In the genomic region with DNA sequence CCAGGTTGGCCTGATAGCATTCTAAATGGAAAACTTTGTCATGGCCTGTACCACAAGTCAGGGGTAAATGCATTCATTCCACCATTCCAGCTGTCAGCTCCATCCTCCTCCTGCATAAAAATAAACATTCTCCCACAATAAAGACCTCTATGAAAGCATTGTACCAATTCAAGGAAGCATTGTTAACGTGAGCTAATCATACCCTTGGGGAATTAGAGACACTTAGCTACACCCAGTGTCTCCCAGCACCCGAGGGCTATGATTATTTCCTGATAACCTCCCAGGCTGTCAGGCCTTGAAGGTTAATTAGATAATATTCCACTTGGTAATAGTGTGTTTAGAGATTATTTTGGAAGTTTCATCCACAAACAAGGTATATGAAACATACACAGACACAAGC, we compare ENCODE assay signal across 18 mouse cellular contexts.
"Had no signal": no experiment of that assay in that cellular context is flagged by ENCODE, and none has a peak within 500 bp of the region (broad histone marks: within the 10 kb centered on the region; RNA-seq: fewer than 3 reads in every experiment).

No protein-coding gene starts in this region.

- H3K27ac ChIP-seq: midbrain, embryonic 10.5 days; midbrain, embryonic 12.5 days; neural tube, embryonic 13.5 days; neural tube, embryonic 15.5 days had no signal

- H3K27me3 ChIP-seq: midbrain, embryonic 12.5 days; neural tube, embryonic 13.5 days; neural tube, embryonic 15.5 days had no signal

- H3K4me1 ChIP-seq: midbrain, embryonic 10.5 days; midbrain, embryonic 12.5 days; neural tube, embryonic 13.5 days; neural tube, embryonic 15.5 days had no signal

- DNase-seq: lung, adult 18-20 months; lung, embryonic 14.5 days; lung, postnatal 10 days; lung, postnatal 4 days; midbrain, embryonic 14.5 days; right cerebral cortex, adult 18-20 months; right cerebral cortex, postnatal 25 days; right cerebral cortex, postnatal 4 days; spleen, adult 18-20 months; thymus, adult 18-20 months; thymus, postnatal 25 days; thymus, postnatal 4 days had no signal

- H3K9me3 ChIP-seq: midbrain, embryonic 10.5 days; midbrain, embryonic 12.5 days; neural tube, embryonic 13.5 days; neural tube, embryonic 15.5 days had no signal

- H3K4me2 ChIP-seq: lung, embryonic 14.5 days; midbrain, embryonic 12.5 days; neural tube, embryonic 13.5 days; neural tube, embryonic 15.5 days had no signal

- H3K4me3 ChIP-seq: midbrain, embryonic 10.5 days; midbrain, embryonic 12.5 days; myocyte; neural tube, embryonic 13.5 days; neural tube, embryonic 15.5 days had no signal

- ATAC-seq: midbrain, embryonic 16.5 days had no signal

- H3K36me3 ChIP-seq: midbrain, embryonic 10.5 days; midbrain, embryonic 12.5 days; neural tube, embryonic 13.5 days; neural tube, embryonic 15.5 days had no signal

- H3K9ac ChIP-seq: lung, embryonic 14.5 days; midbrain, embryonic 12.5 days; neural tube, embryonic 13.5 days; neural tube, embryonic 15.5 days had no signal
